Mouse (Mus musculus): Measurements from ENCODE around the gene Med13l.

DNA sequence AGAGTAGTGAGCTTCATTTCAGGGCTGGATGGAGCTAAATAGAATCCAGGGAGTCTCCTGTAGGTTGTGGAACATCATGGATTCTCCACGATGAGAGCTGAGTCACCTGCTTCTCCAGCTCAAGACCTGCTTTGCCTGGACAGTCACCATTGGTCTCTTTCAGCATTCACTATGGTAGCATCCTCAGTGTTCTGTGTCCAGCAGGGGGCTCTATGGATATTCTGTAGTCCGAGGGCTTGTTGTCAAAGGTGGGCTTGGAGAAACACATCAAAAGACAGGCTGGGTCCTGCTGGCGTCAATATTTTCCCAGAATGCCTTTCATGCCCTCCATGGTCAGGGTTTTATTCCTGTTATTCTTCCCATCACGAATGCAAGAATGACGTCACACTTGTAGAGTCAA, 251.2 kb downstream of the Med13l start:
- no peak for TF ChIP-seq NELFE (IDR thresholded peaks at IDR 0.05; ENCODE audit: low read depth, low read length)
- TF ChIP-seq POLR2AphosphoS2 (IDR thresholded peaks at IDR 0.05; ENCODE audit: low read depth, low read length) = no peak
